Mouse (Mus musculus): ENCODE measurements around the gene Cpsf4. TPM values are rescaled to one million over a fixed set of nuclear protein-coding genes. Genes with fewer than 3 reads are reported as not detected.
"Not testable (repeated sequence)": the region's sequence is repeated elsewhere in the genome, so short reads cannot be mapped to it uniquely, and the experiment has no call there.

The Cpsf4 gene
- 20.9 and 28.2 TPM in 2 replicates for polyA plus RNA-seq (2015; fragmentation: Nextera tagmentation; extraction: Ambion mirVana)

GRCm38 (mm10) chr5:145166536-145167305 lies at the start of gene Cpsf4, which contains the start of gene Ptcd1:
Gene Cpsf4 (plus strand): TSS chr5:145167213.
Gene Ptcd1 (minus strand): TSS chr5:145167108.
- H3K36me3 ChIP-seq, result peaks cover 20% of the 10 kb centered on the region
- under 1% methylated on average over 50 of the region's 51 CpGs for WGBS
- peaks cover 30% of the 10 kb centered on the region for H3K4me1 ChIP-seq (replicated peaks)
- peak within 1 kb of the TSS; percentile 95 for H3K9ac ChIP-seq
- peak within 1 kb of the TSS; percentile 87 for H3K4me2 ChIP-seq
- H3K27me3 ChIP-seq, result no peaks in the 10 kb centered on the region
- no peaks in the 10 kb centered on the region for H3K9me3 ChIP-seq (replicated peaks)
- peak within 1 kb of the TSS; percentile 91 for H3K4me3 ChIP-seq
- peak; percentile 92 for ATAC-seq (replicated peaks; ENCODE audit: insufficient number of reproducible peaks, insufficient read depth, low FRiP score, low read depth)
- peak within 1 kb of the TSS; percentile 93 for H3K27ac ChIP-seq

- H3K36me3 ChIP-seq, result peaks cover 12% of the 10 kb centered on the region; the same call in 1 of the 2 replicates
- H3K4me3 ChIP-seq, result no peak overlapping the region
- H3K9me3 ChIP-seq (replicated peaks), result no peaks in the 10 kb centered on the region
- no peak overlapping the region for H3K4me2 ChIP-seq
- 61% methylated on average over 6 of the region's 6 CpGs for WGBS
- H3K9ac ChIP-seq, result no peak overlapping the region
- no peak overlapping the region; the same call in 1 of the 2 replicates for H3K27ac ChIP-seq
- H3K4me1 ChIP-seq (replicated peaks), result peaks cover 54% of the 10 kb centered on the region
- no peaks in the 10 kb centered on the region for H3K27me3 ChIP-seq
- ATAC-seq (replicated peaks; ENCODE audit: insufficient number of reproducible peaks, insufficient read depth, low FRiP score, low read depth), result no peak
Measured at GRCm38 (mm10) chr5:145118005-145118404, 49.0 kb upstream of the Cpsf4 start.

- Histone ChIP-seq H3K9ac (no peak overlapping the region), H3K36me3 (peaks cover 16% of the 10 kb centered on the region; the same call in 1 of the 2 replicates), H3K4me1 (replicated peaks) (peaks cover 54% of the 10 kb centered on the region), H3K9me3 (replicated peaks) (no peaks in the 10 kb centered on the region), H3K4me3 (no peak overlapping the region), H3K4me2 (no peak overlapping the region), H3K27me3 (no peaks in the 10 kb centered on the region), H3K27ac (no peak overlapping the region)
- 85% methylated on average over 5 of the region's 5 CpGs for WGBS
- ATAC-seq (replicated peaks; ENCODE audit: insufficient number of reproducible peaks, insufficient read depth, low FRiP score, low read depth), result no peak
Measured at GRCm38 (mm10) chr5:145118461-145118860, 48.6 kb upstream of the Cpsf4 start.

- peaks cover 49% of the 10 kb centered on the region for H3K4me1 ChIP-seq (replicated peaks)
- no peaks in the 10 kb centered on the region for H3K9me3 ChIP-seq (replicated peaks)
- no peak overlapping the region for H3K4me2 ChIP-seq
- no peak overlapping the region for H3K9ac ChIP-seq
- H3K27ac ChIP-seq, result no peak overlapping the region
- H3K27me3 ChIP-seq, result no peaks in the 10 kb centered on the region
- WGBS, result 90% methylated on average over 2 of the region's 2 CpGs
- no peak for ATAC-seq (replicated peaks; ENCODE audit: insufficient number of reproducible peaks, insufficient read depth, low FRiP score, low read depth)
- H3K36me3 ChIP-seq, result peaks cover 26% of the 10 kb centered on the region; the same call in 1 of the 2 replicates
- H3K4me3 ChIP-seq, result no peak overlapping the region
Measured at GRCm38 (mm10) chr5:145119385-145119784, 47.6 kb upstream of the Cpsf4 start.

GRCm38 (mm10) chr5:145120921-145121320 lies 46.1 kb upstream of the Cpsf4 start:
- peaks cover 41% of the 10 kb centered on the region for H3K4me1 ChIP-seq (replicated peaks)
- no peak overlapping the region for H3K4me2 ChIP-seq
- H3K4me3 ChIP-seq, result no peak overlapping the region
- no peak overlapping the region for H3K9ac ChIP-seq
- H3K9me3 ChIP-seq (replicated peaks), result no peaks in the 10 kb centered on the region
- WGBS, result 50% methylated on average over 7 of the region's 7 CpGs
- H3K27me3 ChIP-seq, result no peaks in the 10 kb centered on the region
- no peak for ATAC-seq (replicated peaks; ENCODE audit: insufficient number of reproducible peaks, insufficient read depth, low FRiP score, low read depth)
- H3K36me3 ChIP-seq, result peaks cover 38% of the 10 kb centered on the region; the same call in 1 of the 2 replicates
- H3K27ac ChIP-seq, result peak overlapping the region; percentile 38

- no peaks in the 10 kb centered on the region for H3K9me3 ChIP-seq (replicated peaks)
- no peak for ATAC-seq (replicated peaks; ENCODE audit: insufficient number of reproducible peaks, insufficient read depth, low FRiP score, low read depth)
- no peak overlapping the region for H3K4me3 ChIP-seq
- H3K36me3 ChIP-seq, result peaks cover 59% of the 10 kb centered on the region
- no peaks in the 10 kb centered on the region for H3K27me3 ChIP-seq
- no peak overlapping the region for H3K27ac ChIP-seq
- H3K4me1 ChIP-seq (replicated peaks), result peaks cover 22% of the 10 kb centered on the region
- no peak overlapping the region for H3K9ac ChIP-seq
- WGBS, result 93% methylated on average over 19 of the region's 19 CpGs
- no peak overlapping the region for H3K4me2 ChIP-seq
Measured at GRCm38 (mm10) chr5:145123396-145123795, 43.6 kb upstream of the Cpsf4 start.

- Histone ChIP-seq H3K27ac (no peak overlapping the region), H3K4me3 (no peak overlapping the region), H3K27me3 (no peaks in the 10 kb centered on the region), H3K9me3 (replicated peaks) (no peaks in the 10 kb centered on the region), H3K4me2 (no peak overlapping the region), H3K9ac (no peak overlapping the region), H3K36me3 (peaks cover 86% of the 10 kb centered on the region), H3K4me1 (replicated peaks) (peaks cover 15% of the 10 kb centered on the region)
- WGBS, result 91% methylated on average over 9 of the region's 9 CpGs
- ATAC-seq (replicated peaks; ENCODE audit: insufficient number of reproducible peaks, insufficient read depth, low FRiP score, low read depth), result no peak
Measured at GRCm38 (mm10) chr5:145126580-145126979, 40.4 kb upstream of the Cpsf4 start.

GRCm38 (mm10) chr5:145129124-145129523 lies 37.9 kb upstream of the Cpsf4 start:
- ATAC-seq (replicated peaks; ENCODE audit: insufficient number of reproducible peaks, insufficient read depth, low FRiP score, low read depth), result 0 out of 2 replicates have a peak, but pooled peaks have one; percentile 36
- 77% methylated on average over 4 of the region's 4 CpGs for WGBS
- no peak overlapping the region for H3K4me2 ChIP-seq
- H3K4me1 ChIP-seq (replicated peaks), result 0 out of 2 replicates have a peak, but pooled peaks cover 9% of the 10 kb centered on the region
- H3K27me3 ChIP-seq, result no peaks in the 10 kb centered on the region
- H3K4me3 ChIP-seq, result no peak overlapping the region
- peak overlapping the region; percentile 24 for H3K27ac ChIP-seq
- H3K9me3 ChIP-seq (replicated peaks), result no peaks in the 10 kb centered on the region
- no peak overlapping the region for H3K9ac ChIP-seq
- peaks cover 88% of the 10 kb centered on the region for H3K36me3 ChIP-seq

GRCm38 (mm10) chr5:145129773-145130172 lies 37.2 kb upstream of the Cpsf4 start:
- 67% methylated on average over 5 of the region's 6 CpGs for WGBS
- H3K9me3 ChIP-seq (replicated peaks); H3K4me2 ChIP-seq; ATAC-seq (replicated peaks; ENCODE audit: insufficient number of reproducible peaks, insufficient read depth, low FRiP score, low read depth); H3K4me3 ChIP-seq; H3K4me1 ChIP-seq (replicated peaks); H3K27me3 ChIP-seq; H3K9ac ChIP-seq: not testable (repeated sequence)
- Histone ChIP-seq H3K27ac (0 out of 2 replicates have a peak overlapping the region, but pooled peaks have one; percentile 49), H3K36me3 (peaks cover 88% of the 10 kb centered on the region)

GRCm38 (mm10) chr5:145130191-145130590 lies 36.8 kb upstream of the Cpsf4 start:
- 79% methylated on average over 11 of the region's 11 CpGs for WGBS
- Histone ChIP-seq H3K36me3 (peaks cover 88% of the 10 kb centered on the region), H3K27ac (0 out of 2 replicates have a peak overlapping the region, but pooled peaks have one; percentile 49), H3K9ac (no peak overlapping the region), H3K4me2 (no peak overlapping the region), H3K4me3 (no peak overlapping the region), H3K27me3 (no peaks in the 10 kb centered on the region), H3K9me3 (replicated peaks) (no peaks in the 10 kb centered on the region), H3K4me1 (replicated peaks) (0 out of 2 replicates have a peak, but pooled peaks cover 9% of the 10 kb centered on the region)
- ATAC-seq (replicated peaks; ENCODE audit: insufficient number of reproducible peaks, insufficient read depth, low FRiP score, low read depth), result no peak

- Histone ChIP-seq H3K4me1 (replicated peaks) (0 out of 2 replicates have a peak, but pooled peaks cover 9% of the 10 kb centered on the region), H3K36me3 (peaks cover 88% of the 10 kb centered on the region), H3K27ac (0 out of 2 replicates have a peak overlapping the region, but pooled peaks have one; percentile 49), H3K9ac (no peak overlapping the region), H3K4me3 (no peak overlapping the region), H3K4me2 (no peak overlapping the region), H3K27me3 (no peaks in the 10 kb centered on the region), H3K9me3 (replicated peaks) (no peaks in the 10 kb centered on the region)
- no peak for ATAC-seq (replicated peaks; ENCODE audit: insufficient number of reproducible peaks, insufficient read depth, low FRiP score, low read depth)
- 94% methylated on average over 3 of the region's 3 CpGs for WGBS
Measured at GRCm38 (mm10) chr5:145130995-145131394, 36.0 kb upstream of the Cpsf4 start.
